Mouse (Mus musculus): Measurements from ENCODE around the gene Slc38a10.

The Slc38a10 gene

DNA sequence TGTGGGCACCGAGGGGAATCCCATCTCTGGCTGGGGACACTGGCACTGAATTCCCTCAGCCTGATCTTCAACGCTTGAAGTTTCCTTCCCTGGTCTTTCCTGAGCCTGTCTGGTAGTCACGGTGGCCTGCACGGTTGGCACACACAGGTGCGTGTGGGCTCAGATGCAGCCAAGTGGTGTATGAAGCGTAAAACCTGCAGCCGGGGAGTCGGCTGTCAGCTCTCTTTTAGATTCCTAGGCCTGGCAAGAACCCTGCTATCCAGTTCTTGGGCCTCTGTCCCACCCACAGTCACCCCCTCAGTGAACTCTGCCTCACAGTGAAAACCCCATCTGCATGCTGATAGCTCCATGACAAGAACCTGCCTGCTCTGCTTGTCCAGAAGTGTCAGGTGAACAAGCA, 90.5 kb downstream of the Slc38a10 start:
- DNase-seq (ENCODE audit: low read depth, low spot score): no peak

- DNase-seq (ENCODE audit: low read depth, low spot score): no peak
These were observed 95.0 kb downstream of the Slc38a10 start for GRCm38 (mm10) chr11:120055953-120056732.
